Mouse (Mus musculus) brown adipose tissue, adult 24 weeks (tissue): Measurements from ENCODE around the gene Gm49358. TPM values are rescaled to one million over a fixed set of nuclear protein-coding genes. Genes with fewer than 3 reads are reported as not detected.

ENCODE experiments used
- H3K27ac ChIP-seq: fragments of 200-500 bp; replicated peaks from 2 replicates; pipeline ENCODE4 v1.5.1; 2012; ENCODE audit warnings: low read depth, mild to moderate bottlenecking, low read length
- H3K4me1 ChIP-seq: fragments of 200-500 bp; 2 replicates; pipeline ENCODE4 v1.6.1; 2012; ENCODE audit warnings: low read length, mixed read lengths; ENCODE audit not compliant: control insufficient read depth, insufficient read depth, insufficient read length
- H3K4me3 ChIP-seq: fragments of 200-500 bp; 2 replicates; pipeline ENCODE4 v1.5.1; 2012; ENCODE audit warnings: low read depth, mild to moderate bottlenecking, low read length, moderate library complexity; ENCODE audit not compliant: insufficient read depth
- polyA plus RNA-seq: library from polyadenylated mRNA; stranded (reverse); fragments of >200 nt; gene quantifications from 2 replicates; pipeline ENCODE4 v1.2.4, GENCODE M21; 2012; ENCODE audit not compliant: missing spikeins, insufficient read depth, insufficient read length

Gm49358 gene
- polyA plus RNA-seq, 1 experiment, result 2.0 TPM

GRCm38 (mm10) chr10:86853433-86853832 lies 89.7 kb downstream of the Gm49358 start:
- H3K4me3 ChIP-seq, result no peak overlapping the region
- no peak overlapping the region for H3K27ac ChIP-seq
- H3K4me1 ChIP-seq, result no peaks in the 10 kb centered on the region

- Histone ChIP-seq H3K4me1 (no peaks in the 10 kb centered on the region), H3K4me3 (no peak overlapping the region), H3K27ac (no peak overlapping the region)
These were observed 96.6 kb downstream of the Gm49358 start for GRCm38 (mm10) chr10:86860396-86860795.

DNA sequence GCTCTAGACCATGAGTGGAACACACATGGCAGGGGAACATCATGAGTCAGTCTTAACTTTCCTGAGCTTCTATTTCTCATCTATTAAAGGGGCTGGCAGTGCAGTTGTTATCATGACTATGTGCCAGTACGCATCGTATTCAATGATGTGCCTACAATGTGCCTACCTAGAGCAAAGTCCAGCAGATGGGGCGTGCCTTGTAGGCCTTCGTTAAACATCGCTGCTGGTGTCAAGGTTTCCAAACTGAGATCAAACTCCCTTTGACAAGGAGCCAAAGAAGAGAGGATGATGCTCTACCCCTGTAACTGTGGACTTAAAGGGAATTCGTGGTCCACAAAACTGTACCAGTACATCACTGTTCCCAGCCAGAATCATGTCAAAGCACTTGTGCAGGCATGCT lies 98.7 kb downstream of the Gm49358 start:
- Histone ChIP-seq H3K4me1 (no peaks in the 10 kb centered on the region), H3K27ac (no peak overlapping the region), H3K4me3 (no peak overlapping the region)

DNA sequence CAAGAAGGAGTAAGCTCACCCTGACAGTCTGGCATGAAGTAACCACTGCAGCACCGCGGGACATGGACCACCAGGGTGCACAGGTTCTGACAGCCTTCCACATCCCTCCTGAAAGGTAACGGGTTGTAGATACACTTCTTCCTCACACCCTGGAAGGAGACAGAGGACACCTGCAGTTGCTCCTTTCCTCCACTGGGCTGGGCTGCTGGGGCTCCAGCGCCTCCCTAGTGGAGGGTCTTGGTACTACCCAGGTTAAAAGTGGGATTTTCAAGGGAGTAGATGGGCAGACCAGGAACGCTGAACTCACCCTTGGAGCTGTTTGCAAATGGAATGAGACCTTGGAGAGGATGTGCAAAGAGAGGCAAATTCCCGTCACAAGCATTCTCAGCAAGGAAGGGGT lies 99.7 kb downstream of the Gm49358 start:
- no peak overlapping the region for H3K27ac ChIP-seq
- H3K4me3 ChIP-seq, result no peak overlapping the region
- H3K4me1 ChIP-seq, result no peaks in the 10 kb centered on the region

- H3K4me1 ChIP-seq, result no peaks in the 10 kb centered on the region
- no peak overlapping the region for H3K4me3 ChIP-seq
- H3K27ac ChIP-seq, result no peak overlapping the region
These were observed 108.3 kb downstream of the Gm49358 start for GRCm38 (mm10) chr10:86872121-86872520.

- Histone ChIP-seq H3K4me1 (no peaks in the 10 kb centered on the region), H3K27ac (no peak overlapping the region), H3K4me3 (no peak overlapping the region)
These were observed 108.8 kb downstream of the Gm49358 start for GRCm38 (mm10) chr10:86872591-86872990.

GRCm38 (mm10) chr10:86878721-86879120 lies 114.9 kb downstream of the Gm49358 start:
- peaks cover 2% of the 10 kb centered on the region; the same call in 1 of the 2 replicates for H3K4me1 ChIP-seq
- H3K27ac ChIP-seq, result no peak overlapping the region

GRCm38 (mm10) chr10:86880071-86880806 lies 116.5 kb downstream of the Gm49358 start:
- H3K27ac ChIP-seq, result no peak overlapping the region
- peaks cover 2% of the 10 kb centered on the region; the same call in 1 of the 2 replicates for H3K4me1 ChIP-seq
- no peak overlapping the region for H3K4me3 ChIP-seq

More at GRCm38 (mm10) chr10:86878721-86879120, 114.9 kb downstream of the Gm49358 start:
- H3K4me3 ChIP-seq, result no peak overlapping the region

GRCm38 (mm10) chr10:86881448-86881847 lies 117.7 kb downstream of the Gm49358 start:
- Histone ChIP-seq H3K4me3 (no peak overlapping the region), H3K27ac (no peak overlapping the region), H3K4me1 (peaks cover 2% of the 10 kb centered on the region; the same call in 1 of the 2 replicates)

Other genes starting within 250 kb of the Gm49358 start
- 160 and 197 TPM in 2 replicates for gene Hsp90b1, start 58.5 kb upstream of the Gm49358 start, polyA plus RNA-seq
- gene Ttc41, start 58.2 kb upstream of the Gm49358 start, polyA plus RNA-seq, result 0.83 and 1.3 TPM in 2 replicates
- 2.7 and 2.8 TPM in 2 replicates for gene Nt5dc3, start 15.0 kb downstream of the Gm49358 start, polyA plus RNA-seq
- gene Stab2, start 244.1 kb downstream of the Gm49358 start, polyA plus RNA-seq, result not detected in 2 replicates